In the genomic region with DNA sequence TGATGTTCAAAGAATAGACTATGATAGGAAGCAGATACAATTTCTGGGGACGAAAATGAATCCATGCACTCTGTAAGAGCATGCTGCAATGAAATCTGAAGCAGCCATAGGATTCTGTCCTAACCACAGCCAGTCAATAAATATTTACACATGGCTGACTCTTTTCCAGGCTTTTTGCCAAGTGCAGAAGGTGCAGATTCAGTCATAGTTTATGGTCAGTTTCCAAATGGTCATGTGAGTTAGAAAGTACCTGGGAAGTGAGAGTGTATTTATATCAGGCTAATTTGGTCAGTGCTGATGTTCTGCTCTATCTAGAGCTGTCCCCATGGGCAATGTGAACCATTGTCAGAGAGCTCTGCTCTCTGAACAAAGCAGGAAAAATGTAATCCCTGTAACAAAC, we compare ENCODE assay signal across 12 mouse cellular contexts.
DNase-seq lines count a peak whose midpoint lies in the region; ATAC-seq and TF ChIP-seq lines count a peak whose summit lies in the region.
"Had no signal": no experiment of that assay in that cellular context is flagged by ENCODE, and none has a peak within 500 bp of the region (broad histone marks: within the 10 kb centered on the region; RNA-seq: fewer than 3 reads in every experiment).

No protein-coding gene starts in this region.

- H3K9ac ChIP-seq in intestine, embryonic 16.5 days (ENCODE audit: low read depth, low read length), result no peak overlapping the region
- H3K9ac ChIP-seq in intestine, embryonic 15.5 days, result no peak overlapping the region

- no peak for TF ChIP-seq CTCF in cerebellum, adult 2 months (IDR thresholded peaks at IDR 0.05; ENCODE audit: borderline replicate concordance, insufficient read depth, low read depth, low read length)

- H3K27me3 ChIP-seq in intestine, embryonic 16.5 days (replicated peaks; ENCODE audit: control insufficient read depth, insufficient read depth, low read length), result no peaks in the 10 kb centered on the region
- no peaks in the 10 kb centered on the region for H3K27me3 ChIP-seq in intestine, embryonic 15.5 days (replicated peaks)
- H3K27me3 ChIP-seq in cerebellum, adult 2 months (ENCODE audit: control insufficient read depth, insufficient read depth, low read length), result no peaks in the 10 kb centered on the region

- H3K27ac ChIP-seq in intestine, embryonic 16.5 days (ENCODE audit: low read length), result no peak overlapping the region
- no peak overlapping the region for H3K27ac ChIP-seq in intestine, embryonic 15.5 days
- H3K27ac ChIP-seq in cerebellum, adult 2 months (ENCODE audit: insufficient read depth, low read length), result no peak overlapping the region; the same call in 1 of the 2 replicates

- 50% methylated on average over 1 of the region's 1 CpGs for WGBS in intestine, embryonic 16.5 days
- 33% methylated on average over 1 of the region's 1 CpGs for WGBS in intestine, embryonic 15.5 days
- 7% methylated on average over 1 of the region's 1 CpGs for WGBS in cerebellum, adult 2 months

- H3K9me3 ChIP-seq in intestine, embryonic 16.5 days (ENCODE audit: control insufficient read depth, low read length), result no peaks in the 10 kb centered on the region
- H3K9me3 ChIP-seq in intestine, embryonic 15.5 days, result no peaks in the 10 kb centered on the region

- H3K4me2 ChIP-seq in intestine, embryonic 16.5 days (ENCODE audit: low read depth, low read length), result no peak overlapping the region
- no peak overlapping the region for H3K4me2 ChIP-seq in intestine, embryonic 15.5 days (replicated peaks)
- H3K4me2 ChIP-seq: midbrain, embryonic 11.5 days had no signal

- H3K4me3 ChIP-seq in intestine, embryonic 16.5 days (ENCODE audit: low read length), result no peak overlapping the region
- H3K4me3 ChIP-seq in intestine, embryonic 15.5 days (replicated peaks), result no peak overlapping the region
- H3K4me3 ChIP-seq in cerebellum, adult 2 months (replicated peaks; ENCODE audit: insufficient read depth, low read depth, low read length), result no peak overlapping the region

- peak; percentile 53; the same call in 1 of the 2 replicates for ATAC-seq in intestine, embryonic 16.5 days
- no peak for ATAC-seq in intestine, embryonic 15.5 days
- no peak for ATAC-seq in monocyte, adult 5-6 weeks (replicated peaks; ENCODE audit: insufficient number of reproducible peaks, low FRiP score, low TSS enrichment, poor library complexity, severe bottlenecking)
- ATAC-seq: activated CD4-positive, CD25-positive, alpha-beta regulatory T cell, adult 4 months had no signal

- no peak for TF ChIP-seq POLR2A in cerebellum, adult 2 months (IDR thresholded peaks at IDR 0.05; ENCODE audit: borderline replicate concordance, insufficient read depth, low read length)

- H3K4me1 ChIP-seq in intestine, embryonic 16.5 days (ENCODE audit: control insufficient read depth, insufficient read depth, low read length), result no peaks in the 10 kb centered on the region
- no peaks in the 10 kb centered on the region for H3K4me1 ChIP-seq in intestine, embryonic 15.5 days (replicated peaks)
- H3K4me1 ChIP-seq in cerebellum, adult 2 months (ENCODE audit: control insufficient read depth, insufficient read depth, low read length), result no peaks in the 10 kb centered on the region; the same call in 1 of the 2 replicates

- no peaks in the 10 kb centered on the region for H3K36me3 ChIP-seq in intestine, embryonic 16.5 days (ENCODE audit: control insufficient read depth, insufficient read depth, low read length)
- H3K36me3 ChIP-seq in intestine, embryonic 15.5 days, result no peaks in the 10 kb centered on the region

- DNase-seq in Muller cell, postnatal 12 days (ENCODE audit: inconsistent ontology term), result peak; percentile 66
- peak; percentile 27 to 86 for DNase-seq in cerebellum, adult 2 months
- DNase-seq in kidney, postnatal 10 days, result peak; percentile 21
- no peak for DNase-seq in right cerebral cortex, adult 2 months (ENCODE audit: low spot score in 2 of 2)
- no peak for DNase-seq in ovary, adult 18-20 months (ENCODE audit: low spot score)
- DNase-seq: layer of hippocampus, postnatal 36 days; right cerebral cortex, adult 18-20 months had no signal

Comparison
In these comparisons a context has a peak if more than half of its experiments do, and no peak if none do; other contexts are left out.
1. DNase-seq: peak in Muller cell, postnatal 12 days (single experiment), cerebellum, adult 2 months (2 of 2) and kidney, postnatal 10 days (single experiment); none in right cerebral cortex, adult 2 months (0 of 2) and ovary, adult 18-20 months (single experiment).